Mouse (Mus musculus): ENCODE data around the gene Mettl9. TPM values are rescaled to one million over a fixed set of nuclear protein-coding genes. Genes with fewer than 3 reads are reported as not detected.

Mettl9 gene
- 17.6 TPM for polyA plus RNA-seq (2015; fragmentation: Illumina TruSeq; extraction: RNeasy Lipid Tissue Mini Kit (QIAGEN cat#74804); ENCODE audit: insufficient read depth, low read depth, low replicate concordance)

DNA sequence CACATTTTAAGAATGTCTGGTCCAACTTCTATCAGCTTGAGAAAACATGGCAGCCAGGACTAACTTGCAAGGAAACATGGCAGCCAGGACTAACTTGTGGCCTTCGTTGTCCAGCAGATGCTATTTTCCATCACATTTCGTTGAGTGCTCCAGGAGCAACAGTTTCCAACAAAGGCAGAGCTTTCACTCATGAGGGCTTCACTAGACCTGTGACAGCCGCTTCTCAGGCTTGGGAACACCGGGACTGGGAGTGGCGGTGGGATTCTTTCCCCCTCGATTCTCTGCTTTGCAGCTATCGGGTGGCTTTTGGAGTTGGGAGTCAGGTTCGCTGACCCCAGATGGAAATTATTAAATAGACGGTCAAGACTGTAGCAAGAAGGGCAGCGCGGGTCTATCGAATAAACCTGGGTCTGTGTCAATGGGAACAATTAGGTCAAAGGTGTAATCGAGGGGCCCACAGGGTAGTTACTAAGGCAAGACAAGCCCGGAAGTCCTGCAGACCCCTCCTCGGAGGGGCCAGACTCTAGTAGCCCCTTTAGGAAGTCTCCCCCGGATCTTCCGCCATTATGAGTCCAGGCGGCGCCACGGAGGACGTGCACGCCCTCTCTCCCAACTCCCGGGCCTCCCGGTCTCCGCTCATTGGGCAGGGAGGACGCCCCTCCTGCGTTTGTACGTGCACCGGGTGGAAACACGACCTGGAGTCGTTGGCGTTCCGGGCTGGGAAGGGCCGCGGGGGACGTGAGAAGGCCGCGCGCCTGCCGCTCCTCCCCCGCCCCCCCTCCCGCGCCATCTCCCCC is at the start of gene Mettl9:
TSS of gene Mettl9 (plus strand) at position 590 of the 797 bp plus-strand sequence.

DNA sequence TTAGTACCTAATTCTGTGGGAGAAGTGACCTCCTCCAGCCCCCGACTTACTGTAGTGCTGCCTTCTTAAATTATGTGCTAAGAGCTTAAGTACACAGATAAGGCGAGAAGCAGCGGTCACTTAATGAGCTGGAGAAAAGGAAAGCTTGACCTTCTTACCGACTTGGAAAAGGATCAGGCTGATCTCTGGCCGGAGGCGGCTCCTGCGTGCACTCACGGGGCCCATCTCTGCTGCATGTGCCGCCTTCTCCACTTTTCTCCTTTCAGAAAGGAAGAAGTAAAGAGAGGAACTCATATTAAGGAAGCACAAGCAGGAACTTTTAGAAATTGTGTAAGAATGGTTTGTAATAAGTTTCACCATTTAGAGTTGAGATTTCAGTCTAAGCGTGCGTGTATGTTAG is 40.0 kb downstream of the Mettl9 start, which contains the start of gene Igsf6:
TSS of gene Igsf6 (minus strand) at position 292 of the 400 bp plus-strand sequence.

DNA sequence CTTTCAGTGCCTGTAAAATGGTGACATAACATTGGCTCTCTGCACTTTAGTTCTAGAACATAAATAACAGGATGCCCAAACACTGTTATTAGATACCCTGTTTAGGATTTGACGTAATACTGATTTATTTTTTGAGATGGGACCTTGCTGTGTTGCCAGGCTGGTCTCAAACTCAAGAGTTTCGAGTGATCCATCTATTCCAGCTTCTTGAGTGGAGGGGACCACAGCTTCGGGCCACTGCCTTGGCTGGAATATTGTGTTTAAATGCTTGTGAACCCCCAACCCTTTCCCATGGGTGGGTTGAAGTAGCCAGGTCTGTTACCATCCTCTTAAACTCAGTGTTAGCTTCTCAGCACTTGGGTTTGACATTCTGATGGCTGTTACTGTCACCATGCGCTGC is 47.1 kb downstream of the Mettl9 start, which contains the start of gene Otoa:
TSS of gene Otoa (plus strand) at position 301 of the 400 bp plus-strand sequence.

Other genes with a start within 250 kb of the Mettl9 start
- not detected for gene Gm5737, start 222.1 kb upstream of the Mettl9 start, polyA plus RNA-seq (2015; fragmentation: Illumina TruSeq; extraction: RNeasy Lipid Tissue Mini Kit (QIAGEN cat#74804); ENCODE audit: insufficient read depth, low read depth, low replicate concordance)
- gene Eef2k, start 191.6 kb upstream of the Mettl9 start, polyA plus RNA-seq (2015; fragmentation: Illumina TruSeq; extraction: RNeasy Lipid Tissue Mini Kit (QIAGEN cat#74804); ENCODE audit: insufficient read depth, low read depth, low replicate concordance) = 11.0 TPM
- gene Polr3e, start 116.7 kb upstream of the Mettl9 start, polyA plus RNA-seq (2015; fragmentation: Illumina TruSeq; extraction: RNeasy Lipid Tissue Mini Kit (QIAGEN cat#74804); ENCODE audit: insufficient read depth, low read depth, low replicate concordance) = 3.8 TPM
- gene Cdr2, start 52.1 kb upstream of the Mettl9 start, polyA plus RNA-seq (2015; fragmentation: Illumina TruSeq; extraction: RNeasy Lipid Tissue Mini Kit (QIAGEN cat#74804); ENCODE audit: insufficient read depth, low read depth, low replicate concordance) = 6.9 TPM
- gene Mfsd13b, start 51.9 kb upstream of the Mettl9 start, polyA plus RNA-seq (2015; fragmentation: Illumina TruSeq; extraction: RNeasy Lipid Tissue Mini Kit (QIAGEN cat#74804); ENCODE audit: insufficient read depth, low read depth, low replicate concordance) = 0.90 TPM
- gene Igsf6, start 40.1 kb downstream of the Mettl9 start, polyA plus RNA-seq (2015; fragmentation: Illumina TruSeq; extraction: RNeasy Lipid Tissue Mini Kit (QIAGEN cat#74804); ENCODE audit: insufficient read depth, low read depth, low replicate concordance) = 0.74 TPM
- gene Otoa, start 47.2 kb downstream of the Mettl9 start, polyA plus RNA-seq (2015; fragmentation: Illumina TruSeq; extraction: RNeasy Lipid Tissue Mini Kit (QIAGEN cat#74804); ENCODE audit: insufficient read depth, low read depth, low replicate concordance) = 0.31 TPM